Mouse (Mus musculus) MEL-GATA-1-ER (cell line): ENCODE data around the gene Fgf2.
A peak's percentile ranks its signal among the peaks of the same experiment; 100 is the strongest.

Experiments used
- DNase-seq: peaks from one replicate; pipeline ENCODE4 v3.0.0-alpha.2; 2012; ENCODE audit warnings: low read depth; ENCODE audit errors: extremely low read depth

The Fgf2 gene

DNA sequence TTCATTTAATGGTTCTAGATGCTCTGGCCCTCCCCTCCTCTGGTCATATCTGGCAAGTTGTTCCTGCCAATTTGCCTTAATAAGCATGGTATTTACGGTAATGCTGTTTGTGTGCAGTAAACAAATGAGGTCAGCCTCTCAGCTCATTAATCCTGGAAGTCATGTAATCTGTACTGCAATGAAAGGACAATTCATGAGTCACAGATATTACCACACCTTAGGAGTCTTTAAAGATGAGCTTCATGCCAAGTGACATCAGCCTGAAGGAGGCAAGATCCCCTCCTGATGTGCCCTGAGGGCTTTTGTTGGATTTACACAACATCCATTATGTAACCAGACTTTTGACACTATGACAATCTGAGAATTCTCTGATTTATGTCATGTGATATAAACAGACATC, 6.6 kb downstream of the Fgf2 start:
- DNase-seq: no peak

DNA sequence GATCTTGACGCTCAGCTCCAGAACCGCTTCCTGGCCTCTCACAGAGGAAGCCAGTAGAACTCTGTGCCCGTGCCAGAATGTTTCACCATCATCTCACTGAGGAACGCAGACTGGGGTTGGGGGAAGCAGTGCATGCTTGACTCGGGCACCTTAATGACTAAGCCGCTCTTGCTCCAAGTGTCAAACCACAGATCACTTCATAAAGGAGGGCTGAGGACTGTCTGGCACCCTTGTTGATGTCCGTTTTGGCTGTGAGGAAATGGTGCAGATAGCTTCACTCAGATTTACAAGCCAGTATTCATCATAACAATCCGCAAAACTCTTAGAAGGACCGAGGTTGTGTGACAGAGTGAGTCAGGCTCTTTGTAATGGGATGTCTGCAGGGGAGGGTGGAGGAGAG, 12.6 kb downstream of the Fgf2 start:
- no peak for DNase-seq

DNA sequence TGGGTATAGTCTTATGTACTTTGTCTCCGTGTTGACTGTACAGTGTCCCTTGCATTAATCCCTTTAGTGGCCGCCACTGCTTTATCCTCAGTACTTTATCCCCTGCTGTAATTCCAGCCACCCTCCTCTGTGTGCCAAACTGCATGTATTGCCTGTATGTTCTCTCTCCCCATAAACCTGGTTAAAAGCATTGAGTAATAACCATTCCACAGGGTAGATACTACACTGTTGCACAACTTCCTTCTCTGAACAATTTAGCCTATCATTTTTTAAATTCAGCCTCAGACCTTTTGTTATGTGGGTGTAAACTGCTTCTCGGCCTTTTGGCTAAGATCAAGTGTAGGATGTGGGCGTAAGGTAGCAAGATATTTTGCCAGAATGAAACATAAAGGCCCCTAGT, 17.0 kb downstream of the Fgf2 start:
- DNase-seq: no peak

DNA sequence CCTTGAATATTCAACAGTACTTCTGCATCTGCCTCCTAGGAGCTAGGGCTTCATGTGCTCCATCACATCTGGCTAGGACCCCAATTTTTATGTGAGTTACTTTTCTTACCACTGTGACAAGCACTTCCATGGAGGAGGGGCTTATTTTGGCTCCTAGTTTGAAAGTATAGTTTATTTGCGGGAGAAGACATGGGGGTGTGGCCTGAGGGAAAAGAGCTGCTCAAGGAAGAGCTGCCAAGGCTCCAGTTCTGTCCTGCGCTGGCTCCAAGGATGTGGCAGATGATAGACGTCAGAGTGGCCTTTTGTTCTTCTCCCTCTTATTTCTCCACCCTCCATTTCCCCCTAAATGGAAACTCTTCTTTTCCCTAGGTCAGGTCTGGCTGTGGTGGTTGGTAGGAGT, 17.8 kb downstream of the Fgf2 start:
- no peak for DNase-seq

DNA sequence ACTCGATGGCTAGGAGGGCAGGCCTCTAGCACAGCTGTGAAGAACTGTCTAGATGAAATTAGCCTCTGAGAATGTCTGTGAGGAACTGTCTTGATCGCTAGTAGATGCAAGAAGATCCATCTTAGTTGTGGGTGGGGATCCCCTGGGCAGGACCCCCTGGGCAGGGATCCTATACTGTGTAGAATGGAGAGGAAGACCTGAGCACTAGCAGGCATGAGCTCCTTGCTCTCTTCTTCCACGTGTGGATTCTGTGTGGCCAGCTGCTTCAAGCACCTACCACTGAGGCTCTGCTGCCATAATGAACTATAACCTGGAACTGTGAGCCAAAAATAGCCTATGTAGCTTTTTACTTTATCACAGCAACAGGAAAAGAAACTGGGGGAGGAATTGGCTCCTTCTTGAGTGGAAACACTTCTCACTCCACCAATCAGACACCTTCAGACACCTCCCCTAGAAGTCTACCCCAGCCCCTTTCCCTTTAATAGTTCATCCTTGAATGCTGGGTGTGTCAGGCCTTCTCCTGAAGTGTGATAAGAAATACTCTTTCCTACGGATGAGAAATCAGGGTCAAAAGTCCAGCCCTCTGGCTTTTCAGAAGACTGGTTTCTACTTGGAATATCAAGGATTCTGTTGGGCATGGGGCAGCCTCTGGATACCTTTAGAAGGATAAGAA, 18.4 kb downstream of the Fgf2 start:
- no peak for DNase-seq

DNA sequence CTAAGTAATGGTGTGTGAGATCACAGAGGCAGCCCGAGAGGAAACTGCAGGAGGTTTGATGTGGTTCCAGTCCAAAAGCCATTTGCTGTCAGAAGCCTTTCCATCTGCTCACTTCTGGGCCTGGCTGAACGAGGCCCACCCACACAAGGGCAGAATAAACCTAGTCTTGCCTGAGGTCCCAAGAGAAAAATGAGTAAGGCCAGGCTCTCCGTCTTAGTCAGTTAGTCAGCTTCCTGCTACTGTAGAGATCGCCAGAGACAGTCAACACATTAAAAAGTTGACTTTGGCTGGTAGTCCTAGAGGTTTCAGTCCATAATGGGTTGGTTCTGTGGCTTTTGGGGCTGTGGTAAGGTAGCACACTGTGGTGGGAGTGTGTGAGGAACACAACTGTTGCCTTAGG, 22.3 kb downstream of the Fgf2 start:
- DNase-seq: no peak

DNA sequence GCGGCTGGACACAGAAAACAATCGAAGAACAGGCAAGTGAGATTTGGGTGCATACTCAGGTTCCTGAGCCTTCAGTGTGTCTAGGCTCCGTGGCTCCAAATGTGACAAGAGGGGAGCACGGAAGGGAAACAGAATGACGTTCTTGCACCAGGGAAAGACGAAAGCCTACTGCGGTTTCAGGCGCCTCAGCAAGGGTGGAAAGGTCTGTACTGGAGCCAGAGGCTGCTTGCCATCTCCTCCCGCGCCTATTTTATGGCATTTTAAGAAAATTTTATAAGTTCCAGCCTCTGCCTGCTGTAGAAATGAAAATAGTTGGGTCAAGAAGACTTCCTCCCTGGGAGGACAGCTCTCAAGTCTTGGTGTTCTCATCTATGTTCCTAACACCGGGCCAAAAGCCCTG, 25.6 kb downstream of the Fgf2 start:
- DNase-seq: no peak

DNA sequence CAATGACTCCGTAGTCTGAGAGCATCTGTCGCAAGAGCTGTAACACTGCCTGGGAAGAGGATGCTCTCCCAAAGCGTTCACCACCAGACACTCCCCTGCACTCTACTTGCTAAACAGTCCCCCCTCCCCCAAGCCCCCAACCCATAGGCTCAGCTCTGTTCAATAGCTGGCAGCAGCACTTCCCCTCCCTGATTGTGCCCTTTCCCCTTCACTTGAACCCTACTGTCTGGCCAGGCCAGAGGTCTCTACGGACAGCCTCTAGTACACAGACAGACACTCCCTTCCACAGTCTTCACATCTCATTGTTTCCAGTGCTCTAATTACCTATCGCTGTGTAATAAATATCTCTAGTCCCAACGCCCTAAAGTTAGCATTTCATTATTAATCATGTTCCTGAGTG, 29.8 kb downstream of the Fgf2 start:
- no peak for DNase-seq

DNA sequence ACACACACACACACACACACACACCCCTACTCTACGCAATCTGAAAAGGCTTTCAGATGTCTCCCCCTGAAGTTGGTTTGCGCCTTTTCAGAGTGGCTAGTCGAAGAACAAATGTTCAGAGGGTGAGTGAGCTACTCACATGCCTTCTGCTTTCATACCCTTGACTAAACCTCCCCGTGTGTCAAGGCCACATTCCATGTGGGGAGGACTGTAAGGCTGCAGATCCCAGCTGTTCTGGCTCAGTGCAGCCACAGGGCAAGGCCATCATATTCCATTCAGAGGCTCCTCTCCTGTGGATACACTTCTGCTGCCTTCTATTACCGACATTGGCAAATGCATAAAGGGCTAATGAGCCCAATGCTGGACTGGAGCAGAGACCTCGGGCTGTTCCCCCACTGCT, 30.3 kb downstream of the Fgf2 start:
- no peak for DNase-seq

DNA sequence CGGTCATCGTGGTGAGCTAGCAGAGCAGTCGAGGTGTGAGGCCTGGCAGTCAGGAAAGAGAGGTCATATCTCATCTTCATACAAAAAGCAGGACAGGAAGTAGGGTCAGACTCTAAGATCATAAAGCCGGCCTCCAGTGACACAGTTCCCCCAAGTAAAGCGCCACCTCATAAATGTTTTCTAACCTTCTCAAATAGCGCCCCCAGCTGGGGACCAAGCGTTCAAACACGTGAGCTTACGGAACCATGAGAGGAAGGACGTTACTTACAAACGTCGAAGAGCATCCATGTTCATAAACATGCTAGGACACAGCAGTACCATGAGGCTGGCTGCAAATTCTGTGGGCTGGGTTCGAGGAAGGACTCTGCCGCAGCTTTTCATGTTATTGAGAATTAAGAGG, 31.1 kb downstream of the Fgf2 start:
- peak; percentile 21 for DNase-seq

DNA sequence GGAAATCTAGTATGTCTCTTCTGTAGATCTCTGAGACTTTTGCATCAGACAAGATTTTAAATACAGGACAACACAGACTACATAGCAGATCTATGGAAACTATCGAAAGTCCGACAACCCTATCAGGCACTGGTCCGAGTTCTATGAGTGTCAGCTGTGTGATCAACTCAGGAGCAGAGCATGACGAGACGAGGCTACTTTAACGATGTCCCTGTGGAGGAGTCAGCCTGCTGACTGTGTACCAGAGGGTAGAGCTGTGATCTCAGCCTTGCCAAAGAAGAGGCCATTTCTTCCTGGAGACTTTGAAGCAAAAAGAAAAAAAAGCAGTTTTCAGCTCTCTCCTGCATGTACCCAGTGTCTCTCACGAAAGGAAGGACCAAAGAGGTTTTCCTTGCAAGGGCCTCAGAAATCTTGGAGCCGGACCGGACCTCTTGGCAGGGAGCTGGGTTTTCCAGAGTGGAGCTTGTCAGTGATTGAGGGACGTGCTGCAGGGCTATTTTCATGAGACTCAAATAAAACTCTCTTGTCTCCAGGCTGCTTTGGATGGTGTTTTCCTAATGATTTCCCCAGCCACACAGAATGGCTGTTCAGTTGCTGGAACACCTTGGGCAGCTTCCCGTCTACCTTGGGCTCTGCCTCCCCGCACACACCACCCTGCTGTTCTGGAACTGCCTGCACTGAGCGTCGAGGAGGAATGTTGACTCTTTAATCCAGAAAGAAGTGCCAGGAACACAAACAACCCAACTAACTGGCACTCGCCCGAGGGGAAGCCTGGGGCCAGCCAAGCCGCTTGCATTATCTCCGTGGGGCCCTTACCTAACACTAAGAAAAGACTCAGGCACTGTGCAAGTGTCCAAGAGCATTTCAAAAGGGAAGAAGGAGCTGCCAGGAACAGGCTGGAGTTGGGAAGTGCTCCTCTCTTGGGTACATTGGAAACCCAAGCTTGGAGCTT, 32.1 kb downstream of the Fgf2 start:
- DNase-seq: no peak

DNA sequence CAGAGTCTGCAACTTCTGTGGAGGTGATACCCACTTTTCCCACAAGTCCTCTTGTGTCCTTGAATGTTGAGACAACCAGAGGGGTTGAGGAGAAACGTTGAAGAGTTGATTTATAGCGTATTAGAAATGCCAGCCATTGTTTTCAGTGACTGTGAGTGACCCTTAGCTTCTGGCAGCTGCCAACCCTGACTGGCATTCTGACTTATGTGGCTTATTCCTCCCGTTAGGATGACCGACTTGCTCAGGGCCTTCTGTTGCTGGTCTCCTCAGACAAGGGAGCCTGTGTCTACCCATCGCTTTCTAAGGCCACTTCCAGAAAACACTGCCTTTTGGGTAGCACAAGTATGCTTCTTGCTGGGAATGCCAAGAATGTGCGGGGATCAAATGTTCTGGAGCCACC, 33.3 kb downstream of the Fgf2 start:
- no peak for DNase-seq

DNA sequence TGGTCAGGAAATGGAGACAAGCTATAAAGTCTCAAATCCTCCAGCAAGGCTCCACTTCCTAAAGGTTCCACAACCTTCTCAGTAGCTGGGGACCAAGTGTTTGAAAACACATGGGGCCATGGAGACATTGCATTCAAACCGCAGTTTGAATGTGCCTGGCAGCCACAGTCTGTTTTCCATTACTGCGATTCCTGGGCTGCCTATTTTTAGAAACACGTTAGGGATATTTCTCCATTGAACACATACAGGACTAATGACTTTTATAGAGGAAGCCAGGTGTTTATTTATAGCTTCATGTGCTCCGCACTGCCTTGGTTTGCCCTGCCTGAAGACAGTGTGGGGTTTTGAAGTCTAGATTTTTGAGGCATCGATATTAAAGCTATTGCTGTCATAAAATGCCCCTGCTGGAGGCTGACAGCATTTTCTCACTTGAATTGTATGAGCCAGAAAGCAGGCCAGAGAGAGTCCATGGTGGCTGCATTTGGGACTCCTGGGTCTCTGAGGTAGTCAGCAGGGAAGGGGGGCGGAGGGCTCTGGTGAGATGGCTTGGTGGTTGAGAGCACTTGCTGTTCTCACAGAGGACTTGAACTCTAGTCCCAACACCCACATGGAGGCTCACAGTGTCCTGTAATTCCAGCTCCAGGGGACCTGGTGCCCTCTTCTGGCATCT, 35.1 kb downstream of the Fgf2 start:
- DNase-seq: no peak

DNA sequence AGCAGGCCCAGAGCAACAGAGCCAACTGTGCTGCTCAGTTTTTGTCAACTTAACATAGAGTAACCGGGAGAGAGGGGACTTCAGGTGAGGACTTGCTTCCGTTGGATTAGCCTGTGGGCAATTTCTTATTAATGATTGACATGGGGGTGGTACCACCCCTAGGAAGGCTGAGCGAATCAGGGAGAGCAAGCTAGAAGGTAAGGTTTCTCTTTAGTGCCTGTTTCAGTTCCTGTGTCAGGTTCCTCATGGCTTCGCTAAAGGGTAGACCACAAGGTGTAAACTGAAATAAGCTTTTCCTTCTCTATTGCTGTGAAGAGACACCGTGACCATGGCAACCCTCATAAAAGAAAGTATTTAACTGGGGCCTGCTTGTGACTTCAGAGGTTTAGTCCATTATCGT, 39.2 kb downstream of the Fgf2 start:
- no peak for DNase-seq

DNA sequence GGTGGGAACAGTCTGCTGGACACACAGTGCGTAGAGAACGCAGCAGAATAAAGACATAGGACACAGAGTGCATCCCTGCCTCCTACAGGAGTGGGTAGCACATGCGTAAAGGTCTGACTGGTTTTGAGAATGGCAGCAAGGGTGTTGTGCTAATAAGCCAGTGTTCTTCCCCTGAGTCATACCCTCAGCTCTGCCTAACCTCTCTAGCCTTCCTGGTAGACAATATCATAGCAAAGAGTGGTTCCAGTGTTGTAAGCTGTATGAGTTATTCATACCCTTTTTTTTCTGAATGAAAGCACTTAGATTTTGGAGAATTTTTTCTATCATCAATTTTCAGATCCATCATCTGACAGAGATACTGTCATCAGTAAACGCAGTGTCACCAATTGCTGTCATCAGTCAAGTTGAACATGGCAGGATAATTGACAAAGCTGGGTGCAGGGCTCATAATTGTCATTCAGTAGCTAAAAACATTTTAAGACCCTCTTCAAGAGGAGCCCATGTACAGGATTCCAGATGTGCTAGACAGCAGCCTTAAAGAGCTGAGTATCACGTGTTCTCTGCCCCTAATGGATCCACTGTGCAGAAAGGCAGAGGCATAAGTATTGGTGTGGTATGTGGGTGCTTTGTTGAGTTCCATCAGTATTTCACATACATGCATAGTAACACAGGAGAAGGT, 48.9 kb downstream of the Fgf2 start:
- DNase-seq: no peak

DNA sequence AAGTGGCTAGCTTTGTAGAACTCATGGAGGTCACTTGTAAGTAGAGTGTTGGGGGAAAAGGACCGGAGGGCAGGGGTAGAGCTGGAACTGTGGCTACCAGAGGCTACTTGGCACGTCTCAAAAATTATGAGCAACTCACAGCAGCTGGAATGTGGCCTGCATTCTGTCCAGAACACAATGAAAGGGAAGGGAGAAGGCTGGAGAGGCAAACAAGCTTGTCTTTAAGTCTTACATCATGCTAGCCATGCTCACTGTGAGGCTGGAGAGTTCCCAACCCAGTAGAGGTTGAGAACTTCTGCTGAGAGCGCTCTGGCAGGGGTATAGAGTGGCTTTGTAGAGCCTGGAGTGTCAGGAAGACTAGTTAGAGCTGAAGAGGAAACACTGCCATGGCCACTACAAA, 49.5 kb downstream of the Fgf2 start:
- no peak for DNase-seq

DNA sequence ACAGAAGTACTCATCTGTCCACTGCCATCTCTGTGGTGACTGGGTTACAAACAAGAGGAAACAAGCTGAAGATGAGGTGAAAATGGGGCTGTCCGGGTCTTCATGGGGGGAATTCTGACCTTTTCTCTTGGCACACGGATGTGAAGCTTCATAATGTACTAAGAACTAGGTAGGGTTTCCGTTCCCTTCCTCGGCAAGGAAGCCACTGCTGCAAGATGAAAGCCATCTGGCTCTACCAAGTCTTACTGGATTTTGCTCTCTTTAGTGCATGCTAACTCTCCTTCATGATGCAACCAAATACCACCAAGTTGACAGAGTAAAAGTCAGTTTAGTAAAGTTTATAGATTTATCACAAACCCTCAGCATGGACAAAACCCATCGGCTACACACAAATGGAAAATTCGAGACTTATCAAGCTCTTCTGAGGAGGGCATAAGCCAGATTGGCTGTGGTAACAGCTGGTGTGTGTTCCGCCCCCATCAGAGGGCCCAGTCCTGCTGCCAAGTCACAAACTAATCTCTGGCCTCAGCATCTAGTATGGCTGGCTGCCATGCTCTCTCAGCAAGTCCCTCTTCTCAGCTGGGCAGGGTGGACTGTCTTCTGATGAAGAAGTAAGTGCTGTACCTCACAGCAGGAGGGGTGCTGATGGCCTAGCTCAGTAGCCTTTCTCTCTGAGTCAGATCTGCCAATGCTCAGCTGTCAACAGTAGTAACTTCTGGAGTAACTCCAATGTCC, 50.7 kb downstream of the Fgf2 start:
- DNase-seq: no peak

DNA sequence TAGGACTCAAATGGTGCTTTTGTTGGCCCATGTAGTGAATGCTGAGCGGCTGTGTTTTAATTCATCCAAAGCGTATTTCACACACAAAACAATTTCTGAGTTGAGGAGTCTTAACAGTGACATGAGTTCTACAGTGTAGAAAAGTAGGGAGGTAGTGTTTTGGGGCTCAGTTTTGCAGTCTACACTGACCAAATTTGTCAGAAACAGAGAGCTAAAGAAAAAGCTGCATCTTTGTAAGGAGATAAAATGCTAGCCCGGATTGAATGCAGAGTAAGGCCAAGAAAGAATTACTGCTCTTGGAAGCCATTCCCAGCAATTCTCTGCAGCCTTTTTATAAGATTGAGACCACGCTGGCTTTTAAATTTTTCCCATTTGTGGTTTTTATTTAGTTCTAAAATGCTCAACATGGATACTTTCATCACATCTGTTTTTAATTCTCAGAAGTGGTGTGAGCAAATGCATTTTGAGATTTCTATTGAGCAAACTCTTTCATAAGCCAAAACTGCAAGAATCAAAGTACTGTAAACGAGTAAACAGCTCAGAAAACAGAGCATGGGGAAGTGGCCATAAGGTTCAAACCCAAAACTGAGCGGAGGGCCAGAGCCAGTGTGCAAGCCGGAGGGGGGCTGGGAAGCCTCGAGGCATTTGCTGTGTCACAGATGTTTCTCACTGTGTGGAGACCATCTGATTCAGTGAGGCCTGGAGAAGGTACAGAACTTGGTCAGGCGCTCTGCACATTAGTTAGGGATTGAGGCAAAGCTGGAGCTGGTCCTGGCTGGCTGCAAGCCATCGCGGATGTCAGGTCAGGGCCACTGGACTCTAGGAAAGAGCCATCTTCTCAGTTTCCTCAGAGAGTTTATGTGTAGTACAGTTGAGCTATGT, 53.8 kb downstream of the Fgf2 start:
- DNase-seq: no peak

DNA sequence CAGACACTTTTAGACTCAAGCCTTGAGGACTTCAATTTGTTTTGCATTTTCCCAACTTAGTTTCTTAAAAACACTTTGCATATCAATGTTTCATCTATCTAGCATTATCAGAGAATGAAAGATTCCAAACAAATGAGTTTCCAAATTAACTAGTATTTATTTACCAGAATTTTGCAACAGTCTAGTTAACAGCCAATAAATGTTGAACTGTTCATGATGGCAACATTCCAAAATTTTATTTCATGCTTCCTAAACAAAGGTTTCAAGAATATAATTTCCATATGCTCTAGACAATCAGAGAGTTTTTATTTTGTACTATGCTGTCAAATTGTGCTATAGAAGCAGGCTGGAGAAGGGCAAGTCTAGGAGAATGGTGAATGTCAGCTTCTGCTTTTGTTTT, 59.5 kb downstream of the Fgf2 start:
- DNase-seq: no peak

DNA sequence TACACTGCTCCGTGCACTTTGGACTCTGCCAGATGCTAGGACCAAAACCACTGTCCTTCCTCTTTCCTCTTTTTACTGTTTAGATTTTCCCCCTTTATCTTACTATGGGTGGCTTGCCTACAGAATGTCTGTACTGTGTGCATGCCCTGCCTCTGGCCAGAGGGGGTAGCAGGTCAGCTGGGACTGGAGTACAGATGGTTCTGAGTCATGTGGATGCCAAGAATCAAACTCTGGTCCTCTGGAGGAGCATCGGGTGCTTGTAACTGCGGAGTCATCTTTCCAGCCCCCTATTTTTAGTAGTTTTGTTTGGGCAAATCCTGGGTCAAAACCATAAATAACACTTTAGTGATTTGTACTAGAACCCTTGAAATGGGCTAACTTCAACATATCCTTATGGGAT, 65.3 kb downstream of the Fgf2 start:
- no peak for DNase-seq
